Mouse (Mus musculus): ENCODE data around the gene Folr2.
A peak's percentile ranks its signal among the peaks of the same experiment; 100 is the strongest.

Folr2 gene

DNA sequence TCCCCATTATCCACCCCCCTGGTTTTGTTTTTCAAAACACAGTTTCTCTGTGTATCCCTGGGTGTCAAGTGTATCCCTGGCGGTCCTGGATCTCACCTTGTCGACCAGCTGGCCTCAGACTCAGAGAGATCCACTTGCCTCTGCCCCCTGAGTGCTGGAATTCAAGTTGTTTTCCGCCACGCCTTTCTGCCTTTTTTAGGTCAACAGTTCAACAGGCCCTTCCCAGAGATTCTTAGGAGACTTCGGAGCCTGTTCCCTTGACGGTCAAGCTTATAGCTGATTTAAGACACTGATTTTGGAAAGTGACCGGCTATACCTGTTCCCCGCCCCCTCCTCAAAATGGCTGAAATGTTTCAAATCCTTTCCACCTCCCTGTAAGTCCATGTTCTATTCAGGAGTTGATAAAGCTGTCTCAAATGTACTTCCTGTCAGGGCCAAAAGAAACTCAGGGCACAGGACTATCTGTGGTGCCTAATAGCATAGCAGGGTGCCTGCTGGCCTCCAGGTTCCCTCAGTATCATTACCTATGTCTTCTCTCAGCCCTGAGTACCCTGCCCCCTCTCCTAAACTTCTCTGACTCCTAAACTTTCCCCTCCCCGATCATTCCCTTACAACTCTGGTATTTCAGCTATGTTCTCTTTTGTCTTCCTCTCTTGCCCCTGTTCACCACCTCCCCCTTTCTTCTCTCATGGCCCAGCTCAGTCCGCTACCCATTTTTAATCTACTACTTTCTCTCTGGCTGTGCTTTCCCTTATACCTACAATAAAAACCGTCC, 9.7 kb upstream of the Folr2 start:
- DNase-seq (ENCODE audit: inconsistent ontology term) = peak; percentile 14

GRCm38 (mm10) chr7:101863415-101863814, 6.4 kb upstream of the Folr2 start, which contains the start of gene Anapc15:
Gene Anapc15, plus strand, starts transcription at chr7:101863715.
- no peak for DNase-seq (ENCODE audit: inconsistent ontology term)

DNA sequence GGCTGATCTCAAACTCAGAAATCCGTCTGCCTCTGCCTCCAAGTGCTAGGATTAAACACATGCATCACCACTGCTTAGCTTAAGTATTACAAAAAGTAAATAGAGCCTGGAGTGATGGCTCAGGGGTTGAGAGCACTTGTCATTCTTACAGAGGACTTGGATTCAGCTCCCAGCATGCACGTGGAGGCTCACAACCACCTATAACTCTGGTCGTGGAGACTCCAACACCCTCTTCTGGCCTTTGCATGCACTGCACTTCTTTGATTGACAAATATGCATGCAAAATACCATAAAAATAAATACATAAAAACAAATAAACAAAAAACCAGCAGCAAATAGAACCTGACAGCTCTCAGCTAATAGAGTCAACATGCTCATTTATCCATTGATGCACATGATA, 5.3 kb upstream of the Folr2 start:
- no peak for DNase-seq (ENCODE audit: inconsistent ontology term)

- no peak for DNase-seq (ENCODE audit: inconsistent ontology term)
Measured at GRCm38 (mm10) chr7:101860978-101861377, 4.0 kb upstream of the Folr2 start.

DNA sequence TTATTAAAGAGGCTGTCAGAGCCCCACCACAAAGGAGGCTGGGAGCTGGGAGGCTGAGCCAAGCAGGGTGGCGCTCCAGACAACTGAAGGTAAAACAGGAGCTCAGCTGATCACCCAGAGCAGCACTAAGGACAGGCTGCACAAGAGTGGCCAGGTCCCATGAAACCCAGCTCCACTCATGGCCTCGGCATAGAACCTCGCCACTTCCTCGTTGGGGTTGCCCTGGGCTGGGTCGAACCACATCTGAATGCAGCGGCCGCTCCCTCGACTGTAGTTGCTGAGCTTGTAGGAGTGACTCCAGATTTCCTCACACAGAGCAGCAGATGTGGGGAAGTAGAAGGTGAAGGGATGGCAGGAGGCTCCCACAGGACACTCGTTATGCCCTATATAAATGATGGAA, 1.4 kb upstream of the Folr2 start:
- no peak for DNase-seq (ENCODE audit: inconsistent ontology term)

GRCm38 (mm10) chr7:101853816-101854215, 3.2 kb downstream of the Folr2 start:
- peak; percentile 40 for DNase-seq (ENCODE audit: inconsistent ontology term)

DNA sequence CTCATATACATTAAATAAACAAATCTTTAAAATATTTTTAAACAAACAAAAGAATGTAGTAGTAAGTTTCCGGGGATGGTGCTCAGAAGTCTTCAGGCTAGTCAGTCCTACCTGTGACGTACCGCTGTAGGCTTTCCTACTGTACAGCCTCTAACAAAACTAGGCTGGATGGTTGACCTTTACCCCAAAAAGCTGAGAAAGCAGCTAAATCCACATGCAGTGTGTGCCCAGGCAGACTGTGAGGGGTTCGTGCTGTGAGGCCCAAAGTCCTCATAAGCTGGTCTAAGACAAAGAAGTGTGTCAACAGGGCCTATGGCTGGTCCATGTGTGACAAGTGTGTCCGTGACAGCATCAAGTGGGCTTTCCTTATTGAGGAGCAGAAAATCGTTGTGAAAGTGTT, 4.1 kb downstream of the Folr2 start:
- no peak for DNase-seq (ENCODE audit: inconsistent ontology term)

DNA sequence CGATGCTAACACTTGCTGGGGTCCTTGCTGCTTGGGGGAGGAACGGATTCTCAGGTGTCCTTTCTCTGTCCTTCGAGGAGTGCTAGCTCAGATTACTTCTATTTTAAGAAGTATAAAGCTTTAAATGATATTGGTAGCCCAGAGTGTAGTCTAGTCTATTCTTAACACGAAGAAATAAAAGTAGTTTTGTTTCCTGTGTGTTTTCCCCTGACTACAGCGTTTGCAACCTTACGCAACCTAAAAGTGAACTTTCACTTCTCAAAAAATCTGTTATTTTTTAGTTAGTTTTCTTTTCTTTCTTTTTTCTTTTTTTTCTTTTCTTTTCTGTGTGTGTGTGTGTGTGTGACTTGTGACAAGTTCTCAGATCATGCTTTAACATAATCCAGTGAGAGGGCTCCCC, 5.3 kb downstream of the Folr2 start:
- DNase-seq (ENCODE audit: inconsistent ontology term) = no peak

DNA sequence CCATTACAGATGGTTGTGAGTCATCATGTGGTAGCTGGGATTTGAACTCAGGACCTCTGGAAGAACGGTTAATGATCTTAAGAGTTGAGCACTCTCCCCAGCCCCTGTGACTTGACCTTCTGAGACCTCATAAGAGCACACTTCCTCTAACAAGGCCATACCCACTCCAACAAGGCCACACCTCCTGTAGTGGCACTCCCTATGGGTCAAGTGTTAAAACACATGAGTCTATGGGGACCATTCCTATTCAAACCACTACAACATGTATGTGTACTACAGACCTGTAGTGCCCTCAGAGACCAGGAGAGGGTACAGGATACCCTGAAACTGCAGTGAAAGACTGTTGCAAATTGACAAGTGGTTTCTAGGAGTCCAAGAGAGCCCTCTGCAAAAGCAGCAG, 9.1 kb downstream of the Folr2 start:
- DNase-seq (ENCODE audit: inconsistent ontology term) = no peak

GRCm38 (mm10) chr7:101844186-101844585, 12.8 kb downstream of the Folr2 start:
- no peak for DNase-seq (ENCODE audit: inconsistent ontology term)

- DNase-seq (ENCODE audit: inconsistent ontology term) = peak; percentile 91
Measured at GRCm38 (mm10) chr7:101837606-101838471, 19.2 kb downstream of the Folr2 start, which contains the start of gene Inppl1. Gene Inppl1, minus strand, starts transcription at chr7:101838229.

DNA sequence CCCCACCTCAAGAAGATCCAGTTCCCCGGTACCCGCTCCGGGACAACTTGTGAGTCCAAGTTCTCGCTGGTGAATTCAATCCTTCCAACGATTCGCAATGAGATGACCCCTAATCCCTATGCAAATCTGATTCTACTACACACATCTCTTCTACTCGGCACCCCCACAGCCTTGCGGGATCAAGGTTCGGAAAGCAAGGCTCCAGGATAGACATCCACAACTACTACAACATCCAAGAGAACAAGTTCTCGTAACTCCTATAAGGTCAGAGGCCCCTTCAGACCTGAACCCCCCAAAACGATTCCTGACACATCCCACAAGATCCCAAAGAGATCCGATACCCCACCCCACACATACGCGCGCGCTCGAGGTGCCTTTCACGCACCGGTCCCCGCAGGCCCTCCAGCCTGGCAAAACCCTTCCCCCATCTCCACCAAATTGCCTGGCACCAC, 19.8 kb downstream of the Folr2 start:
- DNase-seq (ENCODE audit: inconsistent ontology term) = no peak

- peak; percentile 85 for DNase-seq (ENCODE audit: inconsistent ontology term)
Measured at GRCm38 (mm10) chr7:101836271-101837153, 20.5 kb downstream of the Folr2 start.

GRCm38 (mm10) chr7:101835457-101836109, 21.4 kb downstream of the Folr2 start:
- peak; percentile 30 for DNase-seq (ENCODE audit: inconsistent ontology term)

- peak; percentile 31 for DNase-seq (ENCODE audit: inconsistent ontology term)
Measured at GRCm38 (mm10) chr7:101834903-101835302, 22.1 kb downstream of the Folr2 start.

- peak; percentile 84 for DNase-seq (ENCODE audit: inconsistent ontology term)
Measured at GRCm38 (mm10) chr7:101833916-101834584, 22.9 kb downstream of the Folr2 start.

- DNase-seq (ENCODE audit: inconsistent ontology term) = no peak
Measured at GRCm38 (mm10) chr7:101833352-101833751, 23.6 kb downstream of the Folr2 start.

- no peak for DNase-seq (ENCODE audit: inconsistent ontology term)
Measured at GRCm38 (mm10) chr7:101832372-101832771, 24.6 kb downstream of the Folr2 start.

GRCm38 (mm10) chr7:101831437-101831836, 25.6 kb downstream of the Folr2 start:
- no peak for DNase-seq (ENCODE audit: inconsistent ontology term)

GRCm38 (mm10) chr7:101830373-101830772, 26.6 kb downstream of the Folr2 start:
- no peak for DNase-seq (ENCODE audit: inconsistent ontology term)
